Mouse (Mus musculus) limb, embryonic 13.5 days (tissue): ENCODE results near the gene Skil. TPM values are rescaled to one million over a fixed set of nuclear protein-coding genes. Genes with fewer than 3 reads are reported as not detected.

ENCODE experiments used
- ATAC-seq: fragments of 200-750 bp; cut with Nextera tagmentation; 2 replicates; pipeline ENCODE4 v1.8.0; 2017; ENCODE audit warnings: low read depth, moderate number of reproducible peaks, moderate TSS enrichment; ENCODE audit not compliant: low FRiP score
- H3K27ac ChIP-seq: fragments of 300-500 bp; sonication (generic); 2 replicates; pipeline ENCODE4 v1.5.1; 2015; ENCODE audit warnings: inconsistent platforms, mild to moderate bottlenecking, moderate library complexity
- H3K27me3 ChIP-seq: fragments of 300-500 bp; sonication (generic); 2 replicates; pipeline ENCODE4 v1.6.1; 2015; ENCODE audit warnings: mild to moderate bottlenecking, inconsistent platforms
- H3K36me3 ChIP-seq: fragments of 300-500 bp; sonication (generic); 2 replicates; pipeline ENCODE4 v1.6.1; 2015; ENCODE audit warnings: inconsistent platforms, mild to moderate bottlenecking, moderate library complexity
- H3K4me1 ChIP-seq: fragments of 300-500 bp; sonication (generic); 2 replicates; pipeline ENCODE4 v1.6.1; 2015; ENCODE audit warnings: inconsistent platforms
- H3K4me2 ChIP-seq: fragments of 300-500 bp; sonication (generic); replicated peaks from 2 replicates; pipeline ENCODE4 v1.6.1; 2015; ENCODE audit warnings: inconsistent platforms, mild to moderate bottlenecking, moderate library complexity
- H3K4me3 ChIP-seq: fragments of 300-500 bp; sonication (generic); 2 replicates; pipeline ENCODE4 v1.5.1; 2015; ENCODE audit warnings: moderate library complexity, mild to moderate bottlenecking, inconsistent platforms
- H3K9ac ChIP-seq: fragments of 300-500 bp; sonication (generic); 2 replicates; pipeline ENCODE4 v1.6.1; 2015; ENCODE audit warnings: mild to moderate bottlenecking, inconsistent platforms
- H3K9me3 ChIP-seq: fragments of 300-500 bp; sonication (generic); 2 replicates; pipeline ENCODE4 v1.6.1; 2016; ENCODE audit warnings: inconsistent platforms
- WGBS: fragments of 180-500 bp; shearing (Covaris S2); methylation state at CpG from one replicate; pipeline ENCODE4 v1.1.7; 2015; 5-methylcytosine and 5-hydroxymethylcytosine counted together
- polyA plus RNA-seq: library from polyadenylated mRNA; unstranded; fragments of >200 nt; fragmentation: Nextera tagmentation; extraction: Ambion mirVana; gene quantifications from 2 replicates; pipeline ENCODE4 v1.2.1, GENCODE M21; 2015

Skil gene
- polyA plus RNA-seq, 1 experiment from 2014 or later: 30.2 TPM

DNA sequence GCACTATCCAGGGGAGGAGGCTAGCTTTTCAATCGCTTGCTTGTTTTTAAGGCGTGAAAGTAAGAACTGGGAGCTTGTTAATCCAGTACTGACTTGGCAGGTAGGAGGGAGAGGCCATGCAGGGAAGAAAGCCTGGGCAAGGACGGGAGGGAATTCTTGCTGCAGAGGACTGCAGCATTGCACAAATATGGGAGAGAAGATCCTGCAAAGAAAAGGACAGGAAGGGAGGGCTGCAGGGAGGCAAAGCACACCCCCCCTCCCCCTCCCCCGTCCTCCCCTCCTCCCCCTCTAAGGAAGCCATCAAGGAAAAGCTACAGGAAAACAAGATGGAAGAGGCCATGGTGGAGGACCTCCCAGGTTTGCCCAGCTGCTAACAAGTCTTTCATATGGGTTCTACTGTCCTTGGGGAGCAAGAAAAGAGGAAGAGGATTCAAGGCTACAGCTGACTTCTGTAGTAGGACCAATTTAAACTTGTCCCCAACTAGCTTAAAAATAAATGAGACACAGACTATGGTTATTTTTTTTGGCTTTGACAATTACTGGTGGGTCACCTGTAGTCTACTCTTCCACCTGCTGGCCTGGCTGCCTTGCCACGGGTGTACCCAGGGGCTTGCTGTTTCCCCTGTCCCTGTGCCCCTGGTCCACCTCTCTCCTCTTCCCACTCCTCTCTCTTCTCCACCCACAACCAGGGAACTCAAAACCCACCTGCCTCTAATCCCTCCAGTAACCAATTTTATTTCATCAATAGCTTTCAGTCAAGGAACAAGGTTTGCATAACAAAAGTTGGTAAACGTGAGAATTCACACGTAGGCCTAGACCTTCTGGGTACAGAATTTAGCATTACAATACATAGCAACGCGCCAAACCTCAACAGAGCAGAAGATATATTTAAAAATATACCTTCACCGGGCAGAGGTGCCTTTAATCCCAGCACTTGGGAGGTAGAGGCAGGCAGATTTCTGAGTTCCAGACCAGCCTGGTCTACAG, 5.8 kb upstream of the Skil start:
- Histone ChIP-seq H3K27ac (no peak overlapping the region), H3K4me3 (no peak overlapping the region), H3K4me1 (peaks cover 30% of the 10 kb centered on the region), H3K27me3 (no peaks in the 10 kb centered on the region), H3K4me2 (no peak overlapping the region), H3K9me3 (no peaks in the 10 kb centered on the region), H3K9ac (no peak overlapping the region), H3K36me3 (no peaks in the 10 kb centered on the region)
- 42% methylated on average over 10 of the region's 10 CpGs for WGBS
- ATAC-seq: no peak

DNA sequence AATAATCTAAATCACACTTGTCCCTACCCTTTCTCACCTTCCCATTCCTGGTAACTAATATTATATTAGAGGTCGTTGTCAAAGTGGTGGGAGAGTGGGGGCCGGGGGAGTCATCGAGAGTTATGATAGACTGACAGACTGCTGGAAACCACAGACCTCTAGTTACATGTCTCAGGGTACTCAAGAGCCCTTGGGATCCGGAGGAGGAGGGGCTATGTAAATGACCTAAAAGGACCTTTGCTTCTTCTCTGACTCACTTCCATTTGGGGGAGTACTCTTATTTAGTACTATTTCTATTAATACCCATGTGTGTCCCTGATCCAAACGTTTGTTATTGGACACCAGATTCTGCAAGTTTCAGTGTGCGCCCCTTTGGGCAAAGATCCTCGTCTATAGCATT, 4.9 kb upstream of the Skil start:
- Histone ChIP-seq H3K9ac (no peak overlapping the region), H3K4me3 (no peak overlapping the region), H3K27me3 (no peaks in the 10 kb centered on the region), H3K4me1 (peaks cover 21% of the 10 kb centered on the region), H3K27ac (no peak overlapping the region), H3K9me3 (no peaks in the 10 kb centered on the region), H3K4me2 (no peak overlapping the region), H3K36me3 (no peaks in the 10 kb centered on the region)
- 67% methylated on average over 7 of the region's 7 CpGs for WGBS
- ATAC-seq: no peak

DNA sequence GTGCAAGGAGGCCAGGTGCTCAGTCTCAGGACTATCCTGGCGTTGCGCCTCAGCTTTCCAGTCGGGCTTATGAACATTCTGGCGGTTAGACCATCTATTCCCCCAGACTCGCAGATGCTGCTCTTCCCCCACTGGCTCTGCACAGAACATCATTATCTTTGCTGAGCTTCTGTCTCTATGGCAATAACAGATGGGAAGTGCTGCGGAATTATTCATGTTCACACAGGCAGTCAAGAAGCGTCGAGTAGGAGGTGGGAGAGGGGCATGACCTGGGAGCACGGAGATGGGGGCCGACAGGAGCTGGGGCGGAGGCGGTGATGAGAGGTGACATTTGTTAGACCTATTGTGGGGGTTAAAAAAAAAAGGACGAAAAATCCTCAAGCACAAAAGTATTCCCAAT, 1.7 kb upstream of the Skil start:
- Histone ChIP-seq H3K36me3 (peaks cover 8% of the 10 kb centered on the region; the same call in 1 of the 2 replicates), H3K27me3 (no peaks in the 10 kb centered on the region), H3K4me1 (peaks cover 32% of the 10 kb centered on the region), H3K4me2 (peak overlapping the region; percentile 79), H3K4me3 (peak overlapping the region; percentile 97), H3K9me3 (no peaks in the 10 kb centered on the region), H3K9ac (peak overlapping the region; percentile 76), H3K27ac (peak overlapping the region; percentile 99)
- no peak for ATAC-seq
- WGBS: 3% methylated on average over 13 of the region's 13 CpGs

DNA sequence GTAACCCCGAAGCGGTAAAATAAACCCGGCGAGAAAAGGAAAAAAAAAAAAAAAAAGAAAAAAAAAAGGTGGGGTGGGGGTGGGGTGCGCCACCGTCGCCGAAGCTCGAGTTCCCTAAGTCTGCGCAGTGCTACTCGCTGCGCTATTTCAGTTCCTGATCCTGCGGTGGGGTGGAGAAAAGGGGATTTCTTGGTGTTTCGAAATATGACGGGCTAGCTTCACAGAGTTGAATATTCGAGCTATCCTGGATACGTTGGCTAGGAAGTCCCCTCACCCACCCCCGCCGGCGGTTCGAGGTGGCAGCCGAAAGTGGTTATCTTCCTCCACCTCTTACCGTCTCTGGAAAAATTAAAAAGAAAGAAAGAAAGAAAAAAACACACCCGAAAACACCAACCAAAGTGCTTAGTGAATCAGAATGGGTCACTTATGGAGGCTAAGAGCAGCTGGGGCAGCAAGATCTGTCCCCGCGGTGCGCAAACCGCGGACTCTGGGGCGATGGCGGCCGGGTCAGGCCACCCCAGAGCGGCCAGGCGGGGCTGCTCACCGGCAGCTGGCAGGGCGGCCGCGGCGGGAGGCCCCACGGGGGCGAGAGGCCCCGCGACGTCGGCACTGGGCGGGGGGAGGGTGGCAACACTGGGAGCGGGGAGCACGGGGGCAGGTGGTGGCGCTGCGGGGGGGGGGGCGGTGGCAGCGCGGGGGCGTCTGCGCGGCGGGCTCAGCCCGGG, 1.1 kb upstream of the Skil start:
- Histone ChIP-seq H3K4me3 (peak overlapping the region; percentile 97), H3K9me3 (no peaks in the 10 kb centered on the region), H3K27ac (peak overlapping the region; percentile 99), H3K36me3 (peaks cover 8% of the 10 kb centered on the region; the same call in 1 of the 2 replicates), H3K4me2 (peak overlapping the region; percentile 79), H3K9ac (peak overlapping the region; percentile 76), H3K4me1 (peaks cover 34% of the 10 kb centered on the region), H3K27me3 (no peaks in the 10 kb centered on the region)
- under 1% methylated on average over 47 of the region's 58 CpGs for WGBS
- ATAC-seq: peak; percentile 54

DNA sequence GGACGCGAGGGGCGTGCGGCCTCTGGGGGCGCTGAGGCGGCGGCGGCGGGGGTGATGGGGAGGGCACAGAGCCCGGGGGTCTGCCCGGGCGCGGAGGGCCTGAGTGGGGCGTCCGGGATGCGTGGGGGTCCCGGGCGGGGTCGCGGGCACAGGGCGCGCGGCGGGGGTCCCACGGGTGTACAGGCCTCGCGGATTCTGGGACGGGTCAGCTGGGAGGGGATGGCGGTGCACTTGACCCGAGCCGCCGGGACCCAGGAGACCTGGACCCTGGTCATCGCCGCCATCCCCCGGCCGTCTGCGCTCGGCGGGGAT, 277 bp downstream of the Skil start:
- no peak; the same call in 1 of the 2 replicates for ATAC-seq

DNA sequence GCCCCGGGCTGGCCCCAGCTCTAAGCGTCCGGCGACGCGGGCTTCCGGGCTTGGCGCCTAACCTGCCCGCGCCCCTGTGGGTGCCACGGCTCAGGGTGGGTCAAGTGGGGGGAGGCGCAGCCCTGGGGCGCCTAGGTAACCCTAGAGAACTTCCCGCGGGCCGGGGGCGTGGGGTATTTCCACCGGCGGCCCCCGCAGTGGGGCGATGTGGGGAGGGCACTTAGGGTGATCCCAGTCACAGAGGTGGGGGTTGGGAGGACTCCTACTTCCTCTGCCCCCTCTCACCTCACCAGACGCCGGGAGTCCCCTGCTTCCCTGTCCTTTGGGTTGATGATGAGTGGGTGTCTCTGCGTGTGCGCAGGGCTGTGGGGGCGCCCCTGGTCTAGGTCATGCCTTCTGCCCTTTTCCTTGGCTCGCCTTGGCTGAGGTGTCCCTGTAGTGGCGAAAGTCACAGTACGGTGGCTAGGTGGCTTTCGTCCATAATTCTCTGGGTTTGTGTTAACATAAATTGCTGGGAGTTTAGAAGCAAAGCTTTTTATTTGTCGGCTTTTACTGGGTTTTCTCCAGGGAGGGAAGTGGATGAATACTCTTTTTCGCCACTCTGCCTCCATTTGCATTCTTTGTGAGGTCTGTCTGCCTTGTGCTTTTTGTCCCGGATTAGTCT, 765 bp downstream of the Skil start:
- H3K36me3 ChIP-seq: peaks cover 8% of the 10 kb centered on the region; the same call in 1 of the 2 replicates
- H3K4me1 ChIP-seq: peaks cover 39% of the 10 kb centered on the region
- H3K9ac ChIP-seq: peak overlapping the region; percentile 94
- peak; percentile 17; the same call in 1 of the 2 replicates for ATAC-seq
- H3K4me3 ChIP-seq: peak overlapping the region; percentile 97
- H3K9me3 ChIP-seq: no peaks in the 10 kb centered on the region
- H3K4me2 ChIP-seq: peak overlapping the region; percentile 79
- H3K27ac ChIP-seq: peak overlapping the region; percentile 99
- H3K27me3 ChIP-seq: no peaks in the 10 kb centered on the region
- 1% methylated on average over 22 of the region's 33 CpGs for WGBS

More for the DNA sequence above, 277 bp downstream of the Skil start:
- Histone ChIP-seq H3K4me3 (peak overlapping the region; percentile 97), H3K4me2 (peak overlapping the region; percentile 79), H3K27me3 (no peaks in the 10 kb centered on the region), H3K9ac (peak overlapping the region; percentile 94), H3K4me1 (peaks cover 36% of the 10 kb centered on the region), H3K9me3 (no peaks in the 10 kb centered on the region), H3K27ac (peak overlapping the region; percentile 99), H3K36me3 (peaks cover 8% of the 10 kb centered on the region; the same call in 1 of the 2 replicates)
- 0% methylated on average over 25 of the region's 39 CpGs for WGBS

DNA sequence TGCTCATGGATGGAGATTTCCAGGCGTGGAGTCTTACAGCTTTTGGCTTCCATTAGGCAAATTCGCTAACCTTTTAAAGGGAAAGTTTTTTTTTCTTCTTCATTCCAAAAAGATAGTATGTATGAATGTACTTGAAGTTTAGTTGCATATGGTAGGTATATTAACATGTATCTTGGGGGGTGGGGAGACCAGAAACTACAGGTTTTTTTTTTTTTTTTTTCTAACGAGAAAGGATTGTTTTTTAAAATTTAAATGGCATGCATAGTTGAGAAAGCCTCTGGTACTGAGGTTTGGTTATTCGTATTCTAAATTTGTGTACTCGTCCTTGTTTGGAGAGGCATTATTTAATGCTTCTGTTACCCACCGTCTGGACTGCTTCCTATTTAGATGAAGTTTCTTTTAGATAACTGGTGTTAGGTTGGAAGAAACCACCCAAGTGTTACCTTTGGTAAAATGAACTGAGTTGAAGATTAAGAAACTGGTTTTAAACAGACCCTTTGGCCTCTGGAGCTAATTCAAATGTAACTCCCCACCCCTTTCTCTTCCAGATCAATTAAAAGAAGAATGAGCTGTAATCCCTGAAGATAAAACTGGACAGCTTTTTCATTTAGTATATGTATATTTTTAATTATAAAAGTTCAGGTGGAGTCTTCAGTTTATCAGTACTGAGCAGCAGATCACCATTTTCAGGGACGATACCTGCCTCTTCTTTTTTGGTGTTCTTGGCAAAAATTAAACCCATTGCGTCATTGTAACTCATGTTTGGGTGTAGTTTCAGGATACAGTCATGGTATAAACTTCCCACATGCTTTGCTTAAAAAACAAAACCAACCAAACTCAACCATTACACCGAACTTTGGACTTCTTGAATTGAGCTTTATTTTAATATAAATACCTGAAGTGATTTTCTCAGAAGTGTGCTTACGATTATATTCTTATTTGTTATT, 1.6 kb downstream of the Skil start:
- Histone ChIP-seq H3K36me3 (peaks cover 8% of the 10 kb centered on the region; the same call in 1 of the 2 replicates), H3K9me3 (no peaks in the 10 kb centered on the region), H3K27ac (peak overlapping the region; percentile 99), H3K4me2 (peak overlapping the region; percentile 79), H3K4me1 (peaks cover 44% of the 10 kb centered on the region), H3K27me3 (no peaks in the 10 kb centered on the region), H3K4me3 (peak overlapping the region; percentile 97), H3K9ac (peak overlapping the region; percentile 94)
- ATAC-seq: no peak
- 39% methylated on average over 10 of the region's 10 CpGs for WGBS

DNA sequence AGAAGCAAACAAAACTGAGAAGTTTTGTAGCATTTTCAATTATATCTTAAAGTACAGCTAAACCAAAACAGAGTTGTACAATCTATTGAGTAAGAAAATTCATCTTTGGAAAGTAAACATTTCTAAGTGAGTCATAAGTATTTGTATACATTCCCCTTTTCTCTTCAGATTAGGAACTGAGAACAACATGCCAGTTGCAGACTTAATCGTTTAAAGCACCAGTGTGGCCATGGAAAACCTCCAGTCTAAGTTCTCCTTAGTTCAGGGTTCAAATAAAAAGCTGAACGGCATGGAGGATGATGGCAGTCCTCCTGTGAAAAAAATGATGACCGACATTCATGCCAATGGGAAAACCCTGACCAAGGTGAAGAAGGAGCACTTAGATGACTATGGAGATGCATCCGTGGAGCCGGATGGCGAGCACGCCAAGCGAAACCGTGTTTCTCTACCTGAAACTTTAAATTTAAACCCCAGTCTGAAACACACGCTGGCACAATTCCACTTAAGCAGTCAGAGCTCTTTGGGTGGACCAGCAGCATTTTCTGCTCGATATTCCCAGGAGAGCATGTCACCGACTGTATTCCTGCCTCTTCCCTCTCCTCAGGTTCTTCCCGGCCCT, 2.4 kb downstream of the Skil start:
- no peak overlapping the region for H3K9ac ChIP-seq
- peak overlapping the region; percentile 55 for H3K4me2 ChIP-seq
- no peak overlapping the region for H3K27ac ChIP-seq
- peaks cover 8% of the 10 kb centered on the region; the same call in 1 of the 2 replicates for H3K36me3 ChIP-seq
- WGBS: 79% methylated on average over 13 of the region's 13 CpGs
- H3K4me3 ChIP-seq: peak overlapping the region; percentile 20
- H3K4me1 ChIP-seq: peaks cover 44% of the 10 kb centered on the region
- H3K27me3 ChIP-seq: no peaks in the 10 kb centered on the region
- ATAC-seq: no peak
- no peaks in the 10 kb centered on the region for H3K9me3 ChIP-seq

DNA sequence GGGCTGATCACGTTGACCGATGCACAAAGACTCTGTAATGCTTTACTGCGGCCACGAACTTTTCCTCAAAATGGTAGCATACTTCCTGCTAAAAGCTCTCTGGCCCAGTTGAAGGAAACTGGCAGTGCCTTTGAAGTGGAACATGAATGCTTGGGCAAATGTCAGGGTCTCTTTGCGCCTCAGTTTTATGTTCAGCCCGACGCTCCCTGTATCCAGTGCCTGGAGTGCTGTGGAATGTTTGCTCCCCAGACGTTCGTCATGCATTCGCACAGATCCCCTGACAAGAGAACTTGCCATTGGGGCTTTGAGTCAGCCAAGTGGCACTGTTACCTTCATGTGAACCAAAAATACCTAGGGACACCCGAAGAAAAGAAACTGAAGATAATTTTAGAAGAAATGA, 3.1 kb downstream of the Skil start:
- Histone ChIP-seq H3K4me1 (peaks cover 44% of the 10 kb centered on the region), H3K9me3 (no peaks in the 10 kb centered on the region), H3K9ac (0 out of 2 replicates have a peak overlapping the region, but pooled peaks have one; percentile 4), H3K27ac (no peak overlapping the region), H3K4me3 (peak overlapping the region; percentile 20), H3K36me3 (peaks cover 8% of the 10 kb centered on the region; the same call in 1 of the 2 replicates), H3K27me3 (no peaks in the 10 kb centered on the region), H3K4me2 (peak overlapping the region; percentile 55)
- no peak for ATAC-seq
- 51% methylated on average over 11 of the region's 11 CpGs for WGBS

DNA sequence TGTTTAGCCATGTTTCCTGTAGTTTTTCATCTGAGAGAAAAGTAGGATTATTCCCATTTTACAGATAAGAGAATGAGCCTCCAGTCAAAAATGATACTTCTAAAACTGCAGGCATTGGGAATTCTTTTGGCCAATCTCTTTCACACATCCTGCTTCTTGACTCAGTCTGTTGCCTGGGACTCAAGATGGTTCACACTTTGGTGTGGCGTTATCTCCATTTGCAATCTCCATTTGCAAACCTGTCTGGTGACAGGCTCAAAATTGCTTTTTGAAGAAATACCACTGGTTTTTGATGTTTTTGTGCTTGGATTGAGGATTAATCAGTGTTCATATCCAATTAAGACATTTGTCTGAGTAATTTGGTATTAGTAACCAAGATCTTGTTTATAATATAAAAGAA, 3.7 kb downstream of the Skil start:
- H3K27ac ChIP-seq: no peak overlapping the region
- ATAC-seq: no peak
- peak overlapping the region; percentile 55 for H3K4me2 ChIP-seq
- peak overlapping the region; percentile 11; the same call in 1 of the 2 replicates for H3K4me3 ChIP-seq
- 94% methylated on average over 1 of the region's 1 CpGs for WGBS
- H3K4me1 ChIP-seq: peaks cover 42% of the 10 kb centered on the region
- no peaks in the 10 kb centered on the region for H3K27me3 ChIP-seq
- peaks cover 8% of the 10 kb centered on the region; the same call in 1 of the 2 replicates for H3K36me3 ChIP-seq
- no peak overlapping the region for H3K9ac ChIP-seq
- H3K9me3 ChIP-seq: no peaks in the 10 kb centered on the region
